Mouse (Mus musculus): ENCODE results near the gene Ap3d1. TPM values are rescaled to one million over a fixed set of nuclear protein-coding genes. Genes with fewer than 3 reads are reported as not detected.

The Ap3d1 gene
- polyA plus RNA-seq, 1 experiment from 2014 or later: 81.7 TPM

- H3K27ac ChIP-seq (ENCODE audit: low read length): no peak overlapping the region
- H3K9me3 ChIP-seq (ENCODE audit: control insufficient read depth, low read depth, low read length): no peaks in the 10 kb centered on the region
- H3K4me3 ChIP-seq (ENCODE audit: low read depth, low read length): no peak overlapping the region
- H3K4me1 ChIP-seq (ENCODE audit: control insufficient read depth, insufficient read depth, low read length): peaks cover 26% of the 10 kb centered on the region
- no peak overlapping the region for H3K4me2 ChIP-seq (replicated peaks; ENCODE audit: low read depth, low read length)
- ATAC-seq (ENCODE audit: insufficient number of reproducible peaks, insufficient read depth, low FRiP score, low read depth): no peak
- peaks cover 57% of the 10 kb centered on the region for H3K36me3 ChIP-seq (ENCODE audit: control insufficient read depth, insufficient read depth, low read length)
- no peaks in the 10 kb centered on the region for H3K27me3 ChIP-seq (ENCODE audit: control insufficient read depth, insufficient read depth, low read length)
- 79% methylated on average over 11 of the region's 11 CpGs for WGBS
- H3K9ac ChIP-seq (replicated peaks; ENCODE audit: low read depth, low read length): no peak overlapping the region
These were observed 73.5 kb downstream of the Ap3d1 start for GRCm38 (mm10) chr10:80668614-80669013.

DNA sequence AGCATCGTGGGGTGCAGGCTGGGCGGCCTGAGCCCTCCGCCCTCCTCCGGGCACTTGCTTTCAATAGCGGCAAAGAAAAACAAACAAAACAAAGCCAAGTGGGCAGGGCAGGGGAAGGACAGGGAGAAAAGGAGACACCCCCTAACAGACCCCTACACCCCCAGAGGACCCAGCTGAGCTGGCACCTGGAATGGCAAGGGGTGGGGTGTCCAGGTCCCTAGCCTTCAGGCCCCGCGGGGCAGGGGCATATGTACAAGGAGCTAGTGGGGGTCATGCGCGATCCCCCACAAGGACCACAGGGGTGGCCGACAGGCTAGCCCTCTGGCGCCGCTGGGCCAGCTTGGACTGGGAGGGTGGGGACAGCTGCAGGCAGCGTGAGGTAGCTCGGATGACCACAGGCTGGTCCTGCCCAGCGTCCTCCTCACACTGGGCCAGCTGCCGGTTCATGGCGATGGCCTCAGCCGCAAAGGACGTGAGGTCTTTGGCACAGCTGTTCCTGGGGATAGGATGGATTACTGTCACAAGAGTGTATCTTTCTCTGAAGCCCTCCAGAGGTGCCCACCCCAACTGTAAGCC is 75.1 kb downstream of the Ap3d1 start:
- Histone ChIP-seq H3K4me2 (replicated peaks; ENCODE audit: low read depth, low read length) (no peak overlapping the region), H3K27me3 (ENCODE audit: control insufficient read depth, insufficient read depth, low read length) (no peaks in the 10 kb centered on the region), H3K4me1 (ENCODE audit: control insufficient read depth, insufficient read depth, low read length) (peaks cover 26% of the 10 kb centered on the region), H3K36me3 (ENCODE audit: control insufficient read depth, insufficient read depth, low read length) (peaks cover 55% of the 10 kb centered on the region), H3K9ac (replicated peaks; ENCODE audit: low read depth, low read length) (no peak overlapping the region), H3K4me3 (ENCODE audit: low read depth, low read length) (no peak overlapping the region), H3K27ac (ENCODE audit: low read length) (no peak overlapping the region), H3K9me3 (ENCODE audit: control insufficient read depth, low read depth, low read length) (no peaks in the 10 kb centered on the region)
- 81% methylated on average over 19 of the region's 19 CpGs for WGBS
- ATAC-seq (ENCODE audit: insufficient number of reproducible peaks, insufficient read depth, low FRiP score, low read depth): no peak

GRCm38 (mm10) chr10:80665981-80666733 is 75.9 kb downstream of the Ap3d1 start:
- peak overlapping the region; percentile 76; the same call in 1 of the 2 replicates for H3K27ac ChIP-seq (ENCODE audit: low read length)
- 81% methylated on average over 10 of the region's 10 CpGs for WGBS

DNA sequence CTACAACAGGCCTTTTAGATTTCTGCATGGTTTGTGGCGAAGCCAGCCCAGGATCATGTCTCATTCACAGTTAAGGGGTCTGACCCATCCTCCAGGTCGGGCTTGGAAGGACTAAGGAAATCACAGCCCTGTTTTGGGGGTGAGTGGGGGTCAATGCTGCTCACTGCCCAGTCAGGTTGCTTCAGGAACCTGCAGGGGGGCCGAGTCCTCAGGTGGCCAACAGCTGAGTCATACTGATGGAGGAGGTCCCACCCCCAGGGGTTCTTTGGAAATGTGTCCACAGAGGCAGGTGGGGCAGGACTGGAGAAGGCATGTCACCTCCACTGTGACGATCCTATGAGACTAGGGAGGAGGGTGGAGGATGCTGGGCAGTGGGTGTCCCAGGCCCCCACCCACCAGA is 76.6 kb downstream of the Ap3d1 start:
- H3K27me3 ChIP-seq (ENCODE audit: control insufficient read depth, insufficient read depth, low read length): no peaks in the 10 kb centered on the region
- 55% methylated on average over 4 of the region's 4 CpGs for WGBS
- H3K9me3 ChIP-seq (ENCODE audit: control insufficient read depth, low read depth, low read length): no peaks in the 10 kb centered on the region
- ATAC-seq (ENCODE audit: insufficient number of reproducible peaks, insufficient read depth, low FRiP score, low read depth): no peak
- peaks cover 26% of the 10 kb centered on the region for H3K4me1 ChIP-seq (ENCODE audit: control insufficient read depth, insufficient read depth, low read length)
- no peak overlapping the region for H3K4me3 ChIP-seq (ENCODE audit: low read depth, low read length)
- peaks cover 45% of the 10 kb centered on the region for H3K36me3 ChIP-seq (ENCODE audit: control insufficient read depth, insufficient read depth, low read length)
- H3K4me2 ChIP-seq (replicated peaks; ENCODE audit: low read depth, low read length): peak overlapping the region; percentile 3; the same call in 1 of the 2 replicates
- H3K27ac ChIP-seq (ENCODE audit: low read length): peak overlapping the region; percentile 76
- H3K9ac ChIP-seq (replicated peaks; ENCODE audit: low read depth, low read length): no peak overlapping the region

More at GRCm38 (mm10) chr10:80665981-80666733, 75.9 kb downstream of the Ap3d1 start:
- ATAC-seq (ENCODE audit: insufficient number of reproducible peaks, insufficient read depth, low FRiP score, low read depth): no peak
- Histone ChIP-seq H3K4me2 (replicated peaks; ENCODE audit: low read depth, low read length) (no peak overlapping the region), H3K9ac (replicated peaks; ENCODE audit: low read depth, low read length) (no peak overlapping the region), H3K27me3 (ENCODE audit: control insufficient read depth, insufficient read depth, low read length) (no peaks in the 10 kb centered on the region), H3K4me3 (ENCODE audit: low read depth, low read length) (no peak overlapping the region), H3K36me3 (ENCODE audit: control insufficient read depth, insufficient read depth, low read length) (peaks cover 51% of the 10 kb centered on the region), H3K4me1 (ENCODE audit: control insufficient read depth, insufficient read depth, low read length) (peaks cover 26% of the 10 kb centered on the region), H3K9me3 (ENCODE audit: control insufficient read depth, low read depth, low read length) (no peaks in the 10 kb centered on the region)

DNA sequence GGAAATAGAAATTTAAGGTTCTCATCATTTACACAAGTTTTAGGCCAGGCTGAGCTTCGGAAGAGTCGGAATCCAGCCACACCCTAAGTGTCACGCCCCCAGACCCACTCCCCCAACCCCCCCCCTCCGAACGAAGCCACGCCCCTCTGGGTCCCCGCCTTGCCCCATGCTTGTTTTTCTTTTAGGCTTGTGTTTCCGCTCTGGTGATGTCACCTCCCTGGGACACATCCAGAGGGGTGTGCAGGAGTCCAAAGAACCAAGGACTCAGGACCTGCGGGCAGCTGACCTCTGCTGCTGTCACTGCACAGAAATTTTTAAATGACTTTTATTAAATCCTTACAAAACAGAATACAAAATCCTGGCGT is 77.1 kb downstream of the Ap3d1 start:
- no peaks in the 10 kb centered on the region for H3K27me3 ChIP-seq (ENCODE audit: control insufficient read depth, insufficient read depth, low read length)
- peaks cover 26% of the 10 kb centered on the region for H3K4me1 ChIP-seq (ENCODE audit: control insufficient read depth, insufficient read depth, low read length)
- no peak overlapping the region for H3K9ac ChIP-seq (replicated peaks; ENCODE audit: low read depth, low read length)
- H3K36me3 ChIP-seq (ENCODE audit: control insufficient read depth, insufficient read depth, low read length): peaks cover 40% of the 10 kb centered on the region
- peak; percentile 63; the same call in 1 of the 2 replicates for ATAC-seq (ENCODE audit: insufficient number of reproducible peaks, insufficient read depth, low FRiP score, low read depth)
- peak overlapping the region; percentile 28 for H3K4me2 ChIP-seq (replicated peaks; ENCODE audit: low read depth, low read length)
- H3K4me3 ChIP-seq (ENCODE audit: low read depth, low read length): no peak overlapping the region
- WGBS: 12% methylated on average over 10 of the region's 10 CpGs
- peak overlapping the region; percentile 76 for H3K27ac ChIP-seq (ENCODE audit: low read length)
- no peaks in the 10 kb centered on the region for H3K9me3 ChIP-seq (ENCODE audit: control insufficient read depth, low read depth, low read length)

DNA sequence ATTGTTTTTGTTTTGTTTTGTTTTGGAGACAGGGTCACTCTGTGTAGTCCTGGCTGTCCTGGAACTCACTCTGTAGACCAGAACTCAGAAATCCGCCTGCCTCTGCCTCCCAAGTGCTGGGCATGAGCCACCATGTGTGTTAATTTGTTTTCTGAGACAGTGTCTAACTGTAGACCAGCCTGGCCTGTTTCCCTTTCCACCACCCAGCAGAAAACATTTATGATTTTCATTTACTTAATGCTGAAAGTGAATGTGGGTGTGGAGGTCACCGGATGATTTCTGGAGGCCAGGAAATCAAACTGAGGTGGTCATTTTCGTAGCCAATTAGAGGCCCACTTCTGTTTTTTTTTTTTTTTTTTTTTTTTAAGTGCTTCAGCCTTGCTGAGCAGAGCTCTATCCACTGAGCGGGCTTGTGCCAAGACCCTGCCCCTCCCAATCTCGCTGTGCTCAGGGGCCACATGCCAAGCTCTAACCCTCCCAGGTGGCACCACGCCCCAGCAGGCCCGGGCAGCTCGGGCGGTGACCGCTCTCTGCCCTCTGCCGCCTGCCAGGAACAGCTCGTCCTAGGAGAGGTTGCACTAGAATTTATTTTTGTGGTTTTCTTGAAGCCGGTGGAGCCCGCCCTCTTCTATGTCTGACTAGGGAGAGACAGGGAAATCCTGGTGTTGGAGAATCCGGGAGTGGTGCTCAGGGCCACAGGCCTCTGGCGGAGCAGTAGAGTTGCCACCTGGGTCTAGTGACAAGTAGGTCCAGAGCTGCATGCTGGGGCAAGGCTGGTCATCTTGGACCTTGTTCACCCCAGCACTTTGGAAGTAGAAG is 77.7 kb downstream of the Ap3d1 start:
- peaks cover 26% of the 10 kb centered on the region for H3K4me1 ChIP-seq (ENCODE audit: control insufficient read depth, insufficient read depth, low read length)
- peak overlapping the region; percentile 76 for H3K27ac ChIP-seq (ENCODE audit: low read length)
- no peaks in the 10 kb centered on the region for H3K27me3 ChIP-seq (ENCODE audit: control insufficient read depth, insufficient read depth, low read length)
- H3K9ac ChIP-seq (replicated peaks; ENCODE audit: low read depth, low read length): no peak overlapping the region
- H3K4me3 ChIP-seq (ENCODE audit: low read depth, low read length): no peak overlapping the region
- H3K36me3 ChIP-seq (ENCODE audit: control insufficient read depth, insufficient read depth, low read length): peaks cover 34% of the 10 kb centered on the region
- H3K4me2 ChIP-seq (replicated peaks; ENCODE audit: low read depth, low read length): peak overlapping the region; percentile 28
- no peaks in the 10 kb centered on the region for H3K9me3 ChIP-seq (ENCODE audit: control insufficient read depth, low read depth, low read length)
- WGBS: 18% methylated on average over 16 of the region's 16 CpGs
- peak; percentile 74 for ATAC-seq (ENCODE audit: insufficient number of reproducible peaks, insufficient read depth, low FRiP score, low read depth)

- Histone ChIP-seq H3K4me2 (replicated peaks; ENCODE audit: low read depth, low read length) (no peak overlapping the region), H3K36me3 (ENCODE audit: control insufficient read depth, insufficient read depth, low read length) (peaks cover 27% of the 10 kb centered on the region), H3K27ac (ENCODE audit: low read length) (peak overlapping the region; percentile 76), H3K9ac (replicated peaks; ENCODE audit: low read depth, low read length) (no peak overlapping the region), H3K27me3 (ENCODE audit: control insufficient read depth, insufficient read depth, low read length) (no peaks in the 10 kb centered on the region), H3K4me1 (ENCODE audit: control insufficient read depth, insufficient read depth, low read length) (peaks cover 26% of the 10 kb centered on the region), H3K9me3 (ENCODE audit: control insufficient read depth, low read depth, low read length) (no peaks in the 10 kb centered on the region), H3K4me3 (ENCODE audit: low read depth, low read length) (no peak overlapping the region)
- 25% methylated on average over 5 of the region's 5 CpGs for WGBS
- ATAC-seq (ENCODE audit: insufficient number of reproducible peaks, insufficient read depth, low FRiP score, low read depth): no peak
These were observed 78.4 kb downstream of the Ap3d1 start for GRCm38 (mm10) chr10:80663485-80664196.

DNA sequence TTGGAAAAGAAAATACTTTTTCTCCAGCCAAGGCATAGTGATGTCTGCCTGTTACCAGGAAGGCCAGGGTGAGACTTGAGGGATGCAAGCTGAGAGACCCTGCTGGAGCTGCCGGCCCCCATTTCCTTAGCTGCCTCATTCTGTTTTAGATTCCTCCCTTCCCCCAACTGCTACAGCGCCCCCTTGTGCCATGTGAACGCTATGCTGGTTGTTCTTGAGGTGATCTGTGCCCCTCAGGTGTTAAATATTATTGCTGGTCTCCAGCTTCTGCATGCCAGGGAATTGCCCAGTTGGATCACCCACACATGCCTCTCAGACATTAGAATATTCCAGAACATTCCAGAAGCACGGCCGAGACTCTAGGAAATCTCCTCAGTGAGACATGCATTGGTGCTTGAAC is 80.9 kb downstream of the Ap3d1 start:
- H3K9ac ChIP-seq (replicated peaks; ENCODE audit: low read depth, low read length): no peak overlapping the region
- H3K27ac ChIP-seq (ENCODE audit: low read length): no peak overlapping the region
- H3K36me3 ChIP-seq (ENCODE audit: control insufficient read depth, insufficient read depth, low read length): peaks cover 2% of the 10 kb centered on the region; the same call in 1 of the 2 replicates
- no peaks in the 10 kb centered on the region for H3K27me3 ChIP-seq (ENCODE audit: control insufficient read depth, insufficient read depth, low read length)
- no peaks in the 10 kb centered on the region for H3K9me3 ChIP-seq (ENCODE audit: control insufficient read depth, low read depth, low read length)
- ATAC-seq (ENCODE audit: insufficient number of reproducible peaks, insufficient read depth, low FRiP score, low read depth): no peak
- H3K4me2 ChIP-seq (replicated peaks; ENCODE audit: low read depth, low read length): no peak overlapping the region
- H3K4me3 ChIP-seq (ENCODE audit: low read depth, low read length): no peak overlapping the region
- peaks cover 24% of the 10 kb centered on the region for H3K4me1 ChIP-seq (ENCODE audit: control insufficient read depth, insufficient read depth, low read length)
- 46% methylated on average over 5 of the region's 5 CpGs for WGBS
